Mouse (Mus musculus) spleen, adult 2 months (tissue): ENCODE measurements around the gene Slf2.

Experiments used
- CTCF ChIP-seq: fragments of 200-500 bp; IDR thresholded peaks from 2 replicates; pipeline ENCODE4 v1.5.1; 2011; ENCODE audit warnings: mild to moderate bottlenecking, inconsistent platforms; ENCODE audit not compliant: insufficient read depth, insufficient read length, insufficient replicate concordance; ENCODE audit errors: extremely low read depth
- POLR2A ChIP-seq: fragments of 200-500 bp; IDR thresholded peaks from 2 replicates; pipeline ENCODE4 v1.6.1; 2011; ENCODE audit warnings: low read depth, low read length, inconsistent platforms

- TF ChIP-seq CTCF (no peak), POLR2A (no peak)
Measured at GRCm38 (mm10) chr19:44931454-44931759, 456 bp downstream of the Slf2 start.
